Mouse (Mus musculus): ENCODE data around the gene 1700129C05Rik. TPM values are rescaled to one million over a fixed set of nuclear protein-coding genes. Genes with fewer than 3 reads are reported as not detected.

The 1700129C05Rik gene
- not detected in 2 replicates for polyA plus RNA-seq (2014; fragmentation: Nextera tagmentation; extraction: Ambion mirVana)

DNA sequence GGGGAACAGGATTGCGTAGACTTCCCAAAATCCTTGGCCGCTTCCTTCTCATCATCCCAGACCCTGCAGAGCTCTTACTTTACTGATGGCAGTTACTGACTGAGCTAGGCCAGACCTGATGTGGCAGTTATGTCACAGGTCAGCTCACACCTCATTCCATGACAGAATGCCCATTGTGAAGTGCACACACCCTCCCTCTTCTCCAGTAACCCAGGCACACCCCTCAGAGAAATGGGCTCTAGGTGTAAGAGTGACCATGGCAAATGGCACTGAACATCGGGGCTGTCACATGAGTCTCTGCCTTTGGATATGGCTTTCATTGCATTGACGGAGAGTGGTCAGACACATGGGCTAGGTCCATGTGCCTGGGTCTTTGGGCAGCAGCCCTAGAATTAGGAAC is at the start of gene 1700129C05Rik:
Gene 1700129C05Rik, minus strand, starts transcription at position 101 of the 400 bp plus-strand sequence.
- no peaks in the 10 kb centered on the region for H3K27me3 ChIP-seq (ENCODE audit: control insufficient read depth, insufficient read depth, low read length)
- no peak for ATAC-seq (ENCODE audit: low FRiP score)
- H3K9me3 ChIP-seq (ENCODE audit: control insufficient read depth, low read length): no peaks in the 10 kb centered on the region
- H3K4me3 ChIP-seq (replicated peaks; ENCODE audit: low read length): no peak within 1 kb of the TSS
- H3K27ac ChIP-seq: no peak within 1 kb of the TSS
- H3K9ac ChIP-seq: no peak within 1 kb of the TSS
- no peak for DNase-seq (ENCODE audit: low spot score)
- no peak within 1 kb of the TSS for H3K4me2 ChIP-seq (replicated peaks)
- WGBS: 94% methylated on average over 4 of the region's 4 CpGs
- no peaks in the 10 kb centered on the region for H3K4me1 ChIP-seq (replicated peaks; ENCODE audit: control insufficient read depth, insufficient read depth, low read length)
- no peaks in the 10 kb centered on the region for H3K36me3 ChIP-seq (replicated peaks; ENCODE audit: control insufficient read depth, insufficient read depth)

DNA sequence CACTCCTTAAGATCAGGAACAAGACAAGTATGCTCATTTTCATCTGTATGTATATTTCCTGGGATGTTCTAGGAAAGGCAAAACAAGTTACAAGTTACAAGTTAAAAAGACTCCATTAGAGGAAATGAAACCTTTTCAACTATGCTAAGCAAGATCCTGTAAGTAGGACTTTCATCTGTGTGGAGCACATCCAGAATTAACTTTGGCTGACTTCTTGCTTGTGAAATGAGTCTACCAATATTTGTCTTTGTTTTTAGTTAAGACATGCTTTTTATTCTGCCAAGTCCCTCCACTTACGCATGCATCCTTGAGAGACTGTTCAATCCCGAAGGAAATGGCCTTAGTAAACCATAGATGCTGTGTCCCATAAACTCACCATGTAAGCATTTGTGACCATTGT is 43.4 kb upstream of the 1700129C05Rik start:
- H3K27ac ChIP-seq: no peak overlapping the region
- no peak overlapping the region for H3K9ac ChIP-seq
- DNase-seq (ENCODE audit: low spot score): no peak
- H3K4me2 ChIP-seq (replicated peaks): no peak overlapping the region
- H3K36me3 ChIP-seq (replicated peaks; ENCODE audit: control insufficient read depth, insufficient read depth): no peaks in the 10 kb centered on the region
- no peaks in the 10 kb centered on the region for H3K9me3 ChIP-seq (ENCODE audit: control insufficient read depth, low read length)
- no peaks in the 10 kb centered on the region for H3K27me3 ChIP-seq (ENCODE audit: control insufficient read depth, insufficient read depth, low read length)
- no peaks in the 10 kb centered on the region for H3K4me1 ChIP-seq (replicated peaks; ENCODE audit: control insufficient read depth, insufficient read depth, low read length)
- 94% methylated on average over 2 of the region's 2 CpGs for WGBS
- H3K4me3 ChIP-seq (replicated peaks; ENCODE audit: low read length): no peak overlapping the region
- ATAC-seq (ENCODE audit: low FRiP score): no peak

DNA sequence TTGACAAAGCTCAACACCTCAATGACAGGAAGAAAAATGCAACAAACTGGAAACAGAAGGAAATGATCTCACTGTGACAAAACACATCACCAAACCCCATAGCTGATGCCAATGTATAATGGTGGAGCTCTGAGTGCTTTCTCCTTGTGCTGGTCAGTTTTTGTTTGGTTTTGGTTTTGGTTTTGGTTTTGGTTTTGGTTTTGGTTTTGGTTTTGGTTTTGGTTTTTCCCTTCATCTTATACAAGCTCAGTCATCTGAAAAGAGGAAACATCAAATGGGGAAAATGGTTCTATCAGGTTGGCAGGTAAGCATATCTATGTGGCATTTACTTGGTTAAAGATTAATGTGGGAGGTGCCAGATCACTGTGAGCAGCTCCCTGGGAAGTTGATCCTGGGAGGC is 42.8 kb upstream of the 1700129C05Rik start:
- Histone ChIP-seq H3K27ac (no peak overlapping the region), H3K4me2 (replicated peaks) (no peak overlapping the region), H3K9ac (no peak overlapping the region), H3K4me1 (replicated peaks; ENCODE audit: control insufficient read depth, insufficient read depth, low read length) (no peaks in the 10 kb centered on the region), H3K9me3 (ENCODE audit: control insufficient read depth, low read length) (no peaks in the 10 kb centered on the region), H3K27me3 (ENCODE audit: control insufficient read depth, insufficient read depth, low read length) (no peaks in the 10 kb centered on the region), H3K36me3 (replicated peaks; ENCODE audit: control insufficient read depth, insufficient read depth) (no peaks in the 10 kb centered on the region), H3K4me3 (replicated peaks; ENCODE audit: low read length) (no peak overlapping the region)
- ATAC-seq (ENCODE audit: low FRiP score): no peak
- DNase-seq (ENCODE audit: low spot score): no peak

DNA sequence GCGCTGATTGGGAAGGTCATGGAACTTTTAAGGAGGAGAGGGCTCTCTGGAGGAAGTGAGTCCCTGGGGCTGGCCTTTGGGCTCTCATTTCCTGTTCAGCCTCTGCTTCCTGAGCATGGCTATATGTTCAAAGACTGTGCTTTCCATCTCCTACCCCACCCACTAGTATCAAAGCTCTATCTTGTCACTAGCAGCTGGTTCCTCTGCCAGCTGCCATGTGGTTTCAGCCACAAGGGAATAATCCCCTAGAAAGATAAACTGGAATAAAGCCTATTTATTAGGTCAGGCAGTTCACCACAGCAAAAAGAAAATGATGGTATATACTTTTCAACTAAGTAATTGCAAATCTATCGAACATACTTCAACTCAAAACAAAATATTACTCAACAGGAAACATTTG is 40.0 kb upstream of the 1700129C05Rik start:
- Histone ChIP-seq H3K4me3 (replicated peaks; ENCODE audit: low read length) (no peak overlapping the region), H3K4me2 (replicated peaks) (no peak overlapping the region), H3K27me3 (ENCODE audit: control insufficient read depth, insufficient read depth, low read length) (no peaks in the 10 kb centered on the region), H3K36me3 (replicated peaks; ENCODE audit: control insufficient read depth, insufficient read depth) (no peaks in the 10 kb centered on the region), H3K9ac (no peak overlapping the region), H3K27ac (no peak overlapping the region), H3K4me1 (replicated peaks; ENCODE audit: control insufficient read depth, insufficient read depth, low read length) (no peaks in the 10 kb centered on the region), H3K9me3 (ENCODE audit: control insufficient read depth, low read length) (no peaks in the 10 kb centered on the region)
- WGBS: 84% methylated on average over 2 of the region's 2 CpGs
- DNase-seq (ENCODE audit: low spot score) (no peak), ATAC-seq (ENCODE audit: low FRiP score) (no peak)

DNA sequence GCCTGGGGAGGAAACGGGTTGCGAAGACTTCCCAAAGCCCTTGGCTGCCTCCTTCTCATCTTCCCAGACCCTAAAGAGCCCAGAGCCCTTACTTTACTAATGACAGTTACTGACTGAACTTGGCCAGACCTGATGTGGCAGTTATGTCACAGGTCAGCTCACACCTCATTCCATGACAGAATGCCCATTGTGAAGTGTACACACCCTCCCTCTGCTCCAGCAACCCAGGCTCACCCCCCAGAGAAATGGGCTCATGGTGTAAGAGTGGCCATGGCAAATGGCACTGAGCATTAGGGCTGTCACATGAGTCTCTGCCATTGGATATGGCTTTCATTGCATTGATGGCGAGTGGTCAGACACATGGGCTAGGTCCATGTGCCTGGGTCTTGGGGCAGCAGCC is 36.0 kb upstream of the 1700129C05Rik start, which contains the start of gene Gm5142:
Gene Gm5142, minus strand, starts transcription at position 101 of the 400 bp plus-strand sequence.
- Histone ChIP-seq H3K36me3 (replicated peaks; ENCODE audit: control insufficient read depth, insufficient read depth) (no peaks in the 10 kb centered on the region), H3K9ac (no peak within 1 kb of the TSS), H3K27me3 (ENCODE audit: control insufficient read depth, insufficient read depth, low read length) (no peaks in the 10 kb centered on the region), H3K4me2 (replicated peaks) (no peak within 1 kb of the TSS), H3K4me1 (replicated peaks; ENCODE audit: control insufficient read depth, insufficient read depth, low read length) (no peaks in the 10 kb centered on the region), H3K27ac (no peak within 1 kb of the TSS), H3K9me3 (ENCODE audit: control insufficient read depth, low read length) (no peaks in the 10 kb centered on the region), H3K4me3 (replicated peaks; ENCODE audit: low read length) (no peak within 1 kb of the TSS)
- WGBS: 93% methylated on average over 3 of the region's 3 CpGs
- ATAC-seq (ENCODE audit: low FRiP score) (no peak), DNase-seq (ENCODE audit: low spot score) (no peak)

DNA sequence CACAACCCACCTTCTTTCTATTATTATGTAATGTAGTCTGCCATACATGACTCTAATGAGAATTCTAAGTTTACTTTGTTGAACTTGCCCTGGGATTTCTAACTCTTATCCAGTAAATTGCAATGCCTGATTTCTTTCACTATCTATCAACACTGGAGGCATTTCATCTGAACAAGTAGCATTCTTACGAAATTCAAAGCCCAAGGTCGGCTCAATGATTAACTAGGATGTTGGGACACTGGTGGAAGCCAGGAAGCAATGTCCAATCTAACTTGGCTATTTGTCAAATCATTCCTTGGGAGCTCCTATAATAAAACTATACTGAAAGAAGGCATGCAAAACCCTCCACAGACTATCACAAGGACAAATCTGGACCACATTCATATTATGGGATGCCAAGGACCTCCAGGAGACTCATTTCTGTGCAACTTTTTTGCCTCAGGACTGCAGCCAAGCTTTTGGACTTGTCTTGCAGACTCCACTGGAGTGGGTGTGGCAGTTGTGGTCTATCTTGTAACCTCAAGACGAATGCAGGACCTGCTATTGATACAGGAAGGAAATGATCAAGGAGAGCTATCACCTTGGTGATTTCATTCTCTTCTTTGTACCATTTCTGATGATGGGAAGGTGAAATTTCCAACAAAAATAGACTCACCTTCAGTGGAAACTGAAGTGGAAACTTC is 14.5 kb upstream of the 1700129C05Rik start:
- Histone ChIP-seq H3K4me3 (replicated peaks; ENCODE audit: low read length) (no peak overlapping the region), H3K9ac (no peak overlapping the region), H3K27ac (no peak overlapping the region), H3K4me2 (replicated peaks) (no peak overlapping the region), H3K27me3 (ENCODE audit: control insufficient read depth, insufficient read depth, low read length) (no peaks in the 10 kb centered on the region), H3K9me3 (ENCODE audit: control insufficient read depth, low read length) (no peaks in the 10 kb centered on the region), H3K4me1 (replicated peaks; ENCODE audit: control insufficient read depth, insufficient read depth, low read length) (no peaks in the 10 kb centered on the region), H3K36me3 (replicated peaks; ENCODE audit: control insufficient read depth, insufficient read depth) (no peaks in the 10 kb centered on the region)
- ATAC-seq (ENCODE audit: low FRiP score) (no peak), DNase-seq (ENCODE audit: low spot score) (no peak)
- WGBS: 77% methylated on average over 3 of the region's 3 CpGs

DNA sequence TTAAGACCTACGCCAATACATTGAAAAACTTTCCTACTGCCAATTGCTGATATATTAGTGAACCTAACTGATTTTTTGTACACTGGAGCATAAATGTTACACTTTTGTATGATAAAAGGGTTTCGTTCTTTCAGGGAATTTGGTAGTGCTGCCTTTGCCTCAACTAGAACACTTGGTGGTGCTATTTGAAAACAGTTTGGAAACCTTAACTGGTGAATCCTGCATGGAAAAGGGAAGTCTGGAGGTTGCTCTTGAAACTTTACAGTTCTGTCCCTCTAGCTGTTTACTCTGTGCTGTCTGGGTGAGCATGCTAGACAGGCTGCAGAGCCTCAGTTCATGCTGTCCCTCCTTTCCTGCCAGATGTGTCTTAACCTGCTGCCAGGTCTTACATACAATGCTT is 12.9 kb upstream of the 1700129C05Rik start:
- no peak for ATAC-seq (ENCODE audit: low FRiP score)
- DNase-seq (ENCODE audit: low spot score): peak; percentile 29
- no peaks in the 10 kb centered on the region for H3K27me3 ChIP-seq (ENCODE audit: control insufficient read depth, insufficient read depth, low read length)
- no peaks in the 10 kb centered on the region for H3K9me3 ChIP-seq (ENCODE audit: control insufficient read depth, low read length)
- H3K36me3 ChIP-seq (replicated peaks; ENCODE audit: control insufficient read depth, insufficient read depth): no peaks in the 10 kb centered on the region
- no peak overlapping the region for H3K4me3 ChIP-seq (replicated peaks; ENCODE audit: low read length)
- 88% methylated on average over 2 of the region's 2 CpGs for WGBS
- H3K9ac ChIP-seq: no peak overlapping the region
- H3K27ac ChIP-seq: no peak overlapping the region
- no peaks in the 10 kb centered on the region for H3K4me1 ChIP-seq (replicated peaks; ENCODE audit: control insufficient read depth, insufficient read depth, low read length)
- no peak overlapping the region for H3K4me2 ChIP-seq (replicated peaks)

DNA sequence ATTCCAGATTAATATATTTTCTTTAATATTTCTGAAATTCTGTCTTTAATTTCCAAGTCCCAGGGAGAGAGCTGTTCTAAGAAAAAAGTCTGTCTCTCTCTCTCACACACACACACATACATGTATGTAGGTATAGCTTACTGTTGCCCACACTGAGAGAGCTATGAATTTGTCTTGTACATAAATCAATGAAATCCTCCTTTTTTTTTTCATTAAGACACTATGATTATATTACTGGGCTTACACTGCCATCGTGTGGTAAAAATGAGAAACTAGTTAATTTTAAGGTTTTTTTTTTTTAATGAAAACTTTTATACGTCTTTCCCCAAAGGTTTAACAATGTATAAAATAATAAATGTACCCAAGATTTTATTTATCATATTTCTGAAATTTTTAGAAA is 28.4 kb downstream of the 1700129C05Rik start:
- Histone ChIP-seq H3K27me3 (ENCODE audit: control insufficient read depth, insufficient read depth, low read length) (no peaks in the 10 kb centered on the region), H3K4me1 (replicated peaks; ENCODE audit: control insufficient read depth, insufficient read depth, low read length) (no peaks in the 10 kb centered on the region), H3K36me3 (replicated peaks; ENCODE audit: control insufficient read depth, insufficient read depth) (no peaks in the 10 kb centered on the region), H3K9me3 (ENCODE audit: control insufficient read depth, low read length) (no peaks in the 10 kb centered on the region), H3K4me3 (replicated peaks; ENCODE audit: low read length) (no peak overlapping the region), H3K9ac (no peak overlapping the region), H3K27ac (no peak overlapping the region), H3K4me2 (replicated peaks) (no peak overlapping the region)
- ATAC-seq (ENCODE audit: low FRiP score) (no peak), DNase-seq (ENCODE audit: low spot score) (peak; percentile 75)
- 4% methylated on average over 2 of the region's 2 CpGs for WGBS

DNA sequence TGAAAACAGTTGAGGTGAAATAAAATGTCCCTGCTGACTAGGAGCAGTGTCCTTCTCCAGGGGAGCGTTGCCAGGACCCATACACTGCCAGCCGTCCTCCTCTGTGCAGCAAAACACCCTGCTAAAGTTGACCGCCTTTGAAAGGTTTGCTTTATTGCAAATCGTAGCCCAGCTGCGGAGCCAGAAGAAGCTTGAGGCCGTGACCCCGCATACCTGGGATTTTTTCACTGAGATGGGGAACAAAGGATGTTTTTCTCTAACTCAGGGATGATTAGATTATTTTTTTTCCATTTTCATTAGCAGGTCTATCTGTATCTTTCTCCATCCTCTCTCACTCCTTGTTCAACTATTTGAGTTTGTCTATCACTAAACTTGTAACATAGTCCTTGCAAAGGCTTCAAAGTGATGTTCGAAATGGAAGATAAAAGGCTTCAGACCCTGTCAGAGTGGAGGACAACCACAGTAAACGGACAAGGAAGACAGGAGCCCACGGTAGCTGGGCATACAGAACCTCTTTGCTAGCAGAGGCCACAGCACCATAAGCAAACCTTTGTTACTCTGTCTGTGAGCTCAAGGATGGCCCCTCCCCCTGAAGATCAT is 38.6 kb downstream of the 1700129C05Rik start:
- Histone ChIP-seq H3K9ac (no peak overlapping the region), H3K4me2 (replicated peaks) (no peak overlapping the region), H3K27ac (no peak overlapping the region), H3K27me3 (ENCODE audit: control insufficient read depth, insufficient read depth, low read length) (no peaks in the 10 kb centered on the region), H3K9me3 (ENCODE audit: control insufficient read depth, low read length) (no peaks in the 10 kb centered on the region), H3K4me1 (replicated peaks; ENCODE audit: control insufficient read depth, insufficient read depth, low read length) (no peaks in the 10 kb centered on the region), H3K4me3 (replicated peaks; ENCODE audit: low read length) (no peak overlapping the region), H3K36me3 (replicated peaks; ENCODE audit: control insufficient read depth, insufficient read depth) (no peaks in the 10 kb centered on the region)
- ATAC-seq (ENCODE audit: low FRiP score) (no peak), DNase-seq (ENCODE audit: low spot score) (no peak)
- 19% methylated on average over 10 of the region's 10 CpGs for WGBS

Data from hindbrain, embryonic 14.5 days (tissue).